Mouse (Mus musculus) forebrain, postnatal 0 days (tissue): Measurements from ENCODE around the gene Mgat4c. TPM values are rescaled to one million over a fixed set of nuclear protein-coding genes. Genes with fewer than 3 reads are reported as not detected.
"Not testable (repeated sequence)": the region's sequence is repeated elsewhere in the genome, so short reads cannot be mapped to it uniquely, and the experiment has no call there.

Experiments
- ATAC-seq: fragments of 200-750 bp; cut with Nextera tagmentation; 2 replicates; pipeline ENCODE4 v1.8.0; 2017; ENCODE audit warnings: mild to moderate bottlenecking, moderate library complexity
- DNase-seq: peaks from one replicate; pipeline ENCODE4 v3.0.0-alpha.2; 2015
- H3K27ac ChIP-seq: fragments of 300-500 bp; sonication (generic); 2 replicates; pipeline ENCODE4 v1.5.1; 2014; ENCODE audit warnings: low read depth, mild to moderate bottlenecking, antibody characterized with exemption, low read length, moderate library complexity, mixed read lengths
- H3K27me3 ChIP-seq: fragments of 300-500 bp; sonication (generic); 2 replicates; pipeline ENCODE4 v1.6.1; 2014; ENCODE audit warnings: mild to moderate bottlenecking, low read length, mixed read lengths; ENCODE audit not compliant: insufficient read depth
- H3K36me3 ChIP-seq: fragments of 300-500 bp; sonication (generic); 2 replicates; pipeline ENCODE4 v1.6.1; 2014; ENCODE audit warnings: mild to moderate bottlenecking, moderate library complexity; ENCODE audit not compliant: insufficient read depth
- H3K4me1 ChIP-seq: fragments of 300-500 bp; sonication (generic); 2 replicates; pipeline ENCODE4 v1.6.1; 2014; ENCODE audit warnings: antibody characterized with exemption; ENCODE audit not compliant: insufficient read depth
- H3K4me2 ChIP-seq: fragments of 300-500 bp; sonication (generic); 2 replicates; pipeline ENCODE4 v1.6.1; 2014; ENCODE audit warnings: low read depth, mild to moderate bottlenecking, moderate library complexity
- H3K4me3 ChIP-seq: fragments of 300-500 bp; sonication (generic); 2 replicates; pipeline ENCODE4 v1.5.1; 2014; ENCODE audit warnings: low read depth, low read length, mixed read lengths
- H3K9ac ChIP-seq: fragments of 300-500 bp; sonication (generic); 2 replicates; pipeline ENCODE4 v1.6.1; 2014; ENCODE audit warnings: mild to moderate bottlenecking
- H3K9me3 ChIP-seq: fragments of 300-500 bp; sonication (generic); 2 replicates; pipeline ENCODE4 v1.6.1; 2016; ENCODE audit warnings: low read length
- CTCF ChIP-seq: sonication (generic); IDR thresholded peaks from 2 replicates; pipeline ENCODE4 v1.5.1; 2016; ENCODE audit warnings: antibody characterized with exemption, control low read depth, low read depth
- WGBS: fragments of 180-500 bp; shearing (Covaris S2); extraction: QIAGEN DNeasy Blood & Tissue Kit; methylation state at CpG from one replicate; pipeline ENCODE4 v1.1.7; 2014; 5-methylcytosine and 5-hydroxymethylcytosine counted together
- microRNA-seq, 2 experiments: library from miRNA; unstranded; fragments of <30 nt; microRNA quantifications; one replicate each; pipeline ENCODE4; 2016
- polyA plus RNA-seq: library from polyadenylated mRNA; unstranded; fragments of >200 nt; fragmentation: Nextera tagmentation; extraction: Ambion mirVana; gene quantifications from 2 replicates; pipeline ENCODE4 v1.2.1, GENCODE M21; 2015
- total RNA-seq: library from RNA; depleted of rRNA; stranded (reverse); fragments of >200 nt; gene quantifications from 2 replicates; pipeline ENCODE4 v1.2.3, GENCODE M21; 2014

Gene Mgat4c
- total and polyA plus RNA-seq, 2 experiments from 2014 or later, result 45.6 to 46.7 TPM

DNA sequence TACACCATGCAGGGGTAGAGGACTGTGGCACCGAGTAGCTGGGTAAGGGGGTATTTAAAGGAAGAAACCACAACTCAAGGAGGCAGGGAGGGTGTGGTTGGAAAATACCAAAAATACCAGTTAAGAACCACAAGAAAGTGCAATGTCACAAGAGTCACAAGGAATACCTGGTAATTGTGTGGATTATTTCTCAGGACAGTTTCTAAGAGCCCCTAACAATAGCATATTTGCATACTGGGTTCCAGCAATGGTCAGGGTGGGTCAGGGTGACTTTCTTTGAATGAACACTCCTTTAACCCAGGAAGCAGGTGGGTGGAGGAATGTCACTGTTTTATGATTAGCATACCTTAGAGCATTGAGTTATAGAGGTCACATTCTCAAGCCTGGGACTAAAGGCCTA lies 689.3 kb downstream of the Mgat4c start:
- DNase-seq, result no peak
- Histone ChIP-seq H3K27me3 (no peaks in the 10 kb centered on the region), H3K9me3 (no peaks in the 10 kb centered on the region), H3K27ac (no peak overlapping the region), H3K4me2 (no peak overlapping the region), H3K36me3 (no peaks in the 10 kb centered on the region), H3K4me3 (no peak overlapping the region), H3K4me1 (no peaks in the 10 kb centered on the region), H3K9ac (no peak overlapping the region)
- no peak for TF ChIP-seq CTCF
- ATAC-seq, result no peak
- WGBS, result 93% methylated on average over 1 of the region's 1 CpGs

DNA sequence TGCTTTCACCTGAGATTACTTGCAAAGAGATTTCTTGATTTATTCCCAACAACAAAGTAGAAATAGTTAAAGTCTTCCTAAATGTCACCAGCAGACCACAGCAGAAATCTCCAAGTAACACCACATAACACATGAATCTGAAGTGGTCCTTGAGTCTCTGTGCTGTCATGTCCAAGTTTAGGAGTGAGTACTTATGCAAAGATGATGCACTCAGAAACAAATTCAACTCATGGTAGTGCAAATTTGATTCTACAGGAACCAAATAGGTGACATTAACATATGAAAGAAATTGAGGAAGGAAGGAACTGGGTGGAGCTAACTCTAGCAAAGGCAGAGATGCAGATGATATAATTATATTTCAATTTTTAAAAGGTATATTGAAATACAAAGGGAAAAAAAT lies 690.8 kb downstream of the Mgat4c start:
- ATAC-seq, result no peak
- no peaks in the 10 kb centered on the region for H3K9me3 ChIP-seq
- H3K27ac ChIP-seq, result no peak overlapping the region
- DNase-seq, result no peak
- no peaks in the 10 kb centered on the region for H3K27me3 ChIP-seq
- no peaks in the 10 kb centered on the region for H3K4me1 ChIP-seq
- no peak overlapping the region for H3K9ac ChIP-seq
- no peak overlapping the region for H3K4me2 ChIP-seq
- TF ChIP-seq CTCF, result no peak
- no peak overlapping the region for H3K4me3 ChIP-seq
- H3K36me3 ChIP-seq, result no peaks in the 10 kb centered on the region

- DNase-seq, result no peak
These were observed 692.8 kb downstream of the Mgat4c start for GRCm38 (mm10) chr10:102374061-102374460.

GRCm38 (mm10) chr10:102377377-102377776 lies 696.1 kb downstream of the Mgat4c start:
- no peak overlapping the region for H3K27ac ChIP-seq
- 86% methylated on average over 4 of the region's 4 CpGs for WGBS
- ATAC-seq, result no peak
- no peaks in the 10 kb centered on the region for H3K36me3 ChIP-seq
- no peak overlapping the region for H3K9ac ChIP-seq
- no peak overlapping the region for H3K4me2 ChIP-seq
- TF ChIP-seq CTCF, result no peak
- H3K9me3 ChIP-seq, result no peaks in the 10 kb centered on the region
- H3K27me3 ChIP-seq, result no peaks in the 10 kb centered on the region
- DNase-seq, result no peak
- no peaks in the 10 kb centered on the region for H3K4me1 ChIP-seq
- H3K4me3 ChIP-seq, result no peak overlapping the region

More at GRCm38 (mm10) chr10:102374061-102374460, 692.8 kb downstream of the Mgat4c start:
- Histone ChIP-seq H3K4me2 (no peak overlapping the region), H3K9ac (no peak overlapping the region), H3K4me1 (no peaks in the 10 kb centered on the region), H3K4me3 (no peak overlapping the region), H3K9me3 (no peaks in the 10 kb centered on the region), H3K27me3 (no peaks in the 10 kb centered on the region), H3K27ac (no peak overlapping the region), H3K36me3 (no peaks in the 10 kb centered on the region)
- WGBS, result 92% methylated on average over 4 of the region's 4 CpGs
- no peak for ATAC-seq
- TF ChIP-seq CTCF, result no peak

DNA sequence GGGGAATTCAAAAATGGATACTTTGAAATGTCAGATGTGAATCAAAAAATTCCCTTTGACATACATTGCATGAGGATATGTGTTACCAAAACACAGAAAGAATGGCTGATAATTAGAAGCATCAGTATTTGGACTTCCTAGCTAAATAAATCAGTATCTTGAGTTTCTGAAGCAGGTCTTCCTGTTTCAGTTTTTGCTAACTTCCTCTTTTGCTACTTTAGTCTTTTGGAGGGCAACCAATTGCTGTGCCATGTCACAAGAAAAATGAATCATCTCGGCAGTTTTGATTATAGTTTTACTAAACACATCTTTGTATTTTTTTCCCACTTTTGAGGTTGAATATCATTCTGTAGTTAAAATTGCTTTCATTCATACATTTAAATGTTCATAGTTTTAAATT lies 707.9 kb downstream of the Mgat4c start:
- no peak overlapping the region for H3K4me3 ChIP-seq
- H3K27ac ChIP-seq, result no peak overlapping the region
- TF ChIP-seq CTCF, result no peak
- no peak overlapping the region for H3K9ac ChIP-seq
- H3K27me3 ChIP-seq, result no peaks in the 10 kb centered on the region
- no peak overlapping the region for H3K4me2 ChIP-seq
- WGBS, result 86% methylated on average over 1 of the region's 1 CpGs
- no peaks in the 10 kb centered on the region for H3K4me1 ChIP-seq
- no peaks in the 10 kb centered on the region for H3K36me3 ChIP-seq
- ATAC-seq (no peak), DNase-seq (no peak)
- no peaks in the 10 kb centered on the region for H3K9me3 ChIP-seq

- Histone ChIP-seq H3K4me2 (no peak overlapping the region), H3K4me1 (no peaks in the 10 kb centered on the region), H3K9ac (no peak overlapping the region), H3K27ac (no peak overlapping the region), H3K36me3 (no peaks in the 10 kb centered on the region), H3K4me3 (no peak overlapping the region), H3K27me3 (no peaks in the 10 kb centered on the region), H3K9me3 (no peaks in the 10 kb centered on the region)
- TF ChIP-seq CTCF, result peak; percentile 76
- DNase-seq (peak; percentile 58), ATAC-seq (no peak)
- 65% methylated on average over 2 of the region's 2 CpGs for WGBS
These were observed 736.5 kb downstream of the Mgat4c start for GRCm38 (mm10) chr10:102417654-102418272.

DNA sequence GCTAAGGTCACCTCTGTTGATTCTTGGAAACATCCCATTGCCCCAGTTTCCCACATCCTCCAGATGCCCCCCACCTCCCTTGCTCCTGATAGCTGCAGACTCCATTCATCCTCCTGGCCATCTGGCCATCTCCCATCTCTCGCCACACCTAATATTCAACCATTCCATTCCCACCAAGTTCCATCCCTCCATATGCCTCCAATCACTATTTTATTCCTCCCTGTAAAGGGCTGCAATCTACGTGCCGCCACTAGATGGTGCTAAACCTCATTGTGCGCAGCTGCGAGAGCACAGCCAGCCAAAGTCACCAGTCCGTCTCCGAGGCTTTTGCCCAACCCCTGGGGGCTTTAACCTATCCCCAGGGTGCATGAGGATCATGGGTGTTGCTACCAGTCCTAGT lies 753.8 kb downstream of the Mgat4c start:
- WGBS, result 3% methylated on average over 5 of the region's 7 CpGs
- H3K4me3 ChIP-seq, H3K9ac ChIP-seq, H3K36me3 ChIP-seq, H3K27ac ChIP-seq, H3K27me3 ChIP-seq, H3K4me1 ChIP-seq, H3K4me2 ChIP-seq, H3K9me3 ChIP-seq: not testable (repeated sequence)
- ATAC-seq, result peak; percentile 42; the same call in 1 of the 2 replicates
- DNase-seq, result peak; percentile 10
- peak; percentile 61 for TF ChIP-seq CTCF

DNA sequence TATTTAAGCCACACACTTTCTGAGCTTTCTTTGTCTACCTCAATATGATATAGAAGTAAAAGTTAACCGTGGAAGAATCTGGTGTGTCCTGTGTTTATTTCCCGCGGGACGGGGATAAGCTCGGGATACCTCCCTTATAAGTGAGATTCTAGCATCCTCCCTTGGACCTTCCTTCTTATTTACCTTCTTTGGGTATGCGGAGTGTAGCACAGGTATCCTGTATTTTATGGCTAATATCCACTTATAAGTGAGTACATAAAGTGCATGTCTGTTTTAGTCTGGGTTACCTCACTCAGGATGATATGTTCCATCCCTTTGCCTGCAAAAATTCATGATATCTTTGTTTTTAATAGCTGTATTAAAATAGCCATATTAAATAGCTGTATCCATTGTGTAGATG lies 754.2 kb downstream of the Mgat4c start:
- not testable (repeated sequence) for H3K4me1 ChIP-seq, H3K9ac ChIP-seq, H3K9me3 ChIP-seq, H3K27ac ChIP-seq, DNase-seq, ATAC-seq, H3K4me3 ChIP-seq, H3K27me3 ChIP-seq, H3K36me3 ChIP-seq
- H3K4me2 ChIP-seq, result 0 out of 2 replicates have a peak overlapping the region, but pooled peaks have one; percentile 19
- WGBS, result 53% methylated on average over 6 of the region's 6 CpGs

Small RNA genes lying within 50 kb of the gene (microRNA-seq; reads per million reads assigned to microRNA genes)
- 167 to 208 reads per million in 2 experiments for gene Mir3059
